Mouse (Mus musculus): ENCODE measurements around the gene Defb28. TPM values are rescaled to one million over a fixed set of nuclear protein-coding genes. Genes with fewer than 3 reads are reported as not detected.

Defb28 gene
- not detected for total RNA-seq (2021)
- long read RNA-seq, experiment 1, result 0 reads
- long read RNA-seq, experiment 2, result 0 reads

DNA sequence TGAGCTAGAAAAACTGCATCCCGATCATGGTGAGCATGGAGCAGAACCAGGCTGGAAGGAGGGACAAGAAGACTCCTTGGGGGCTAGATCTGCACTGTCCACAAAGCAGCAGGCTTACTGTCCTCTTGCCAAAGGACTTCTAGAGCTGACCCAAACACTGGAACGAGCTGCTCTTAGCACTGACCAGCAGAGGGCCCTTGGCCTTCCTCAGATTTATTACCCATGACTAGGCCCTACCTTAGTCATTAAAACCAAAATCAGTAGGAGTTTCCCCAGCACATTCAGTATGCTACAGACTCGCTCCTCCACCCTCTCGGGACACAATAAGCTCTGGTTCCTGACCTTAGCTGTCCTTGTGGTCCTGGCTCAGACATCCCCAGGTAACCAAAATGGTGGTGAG is at the start of gene Defb28:
Gene Defb28 (plus strand): TSS at position 275 of the 400 bp plus-strand sequence.
- no peak within 1 kb of the TSS for H3K27ac ChIP-seq
- TF ChIP-seq CTCF (conservative IDR thresholded peaks at IDR 0.05), result no peak; the same call in 1 of the 2 replicates
- no peak within 1 kb of the TSS for H3K4me3 ChIP-seq
- no peak for DNase-seq (ENCODE audit: low spot score in 2 of 2)

DNA sequence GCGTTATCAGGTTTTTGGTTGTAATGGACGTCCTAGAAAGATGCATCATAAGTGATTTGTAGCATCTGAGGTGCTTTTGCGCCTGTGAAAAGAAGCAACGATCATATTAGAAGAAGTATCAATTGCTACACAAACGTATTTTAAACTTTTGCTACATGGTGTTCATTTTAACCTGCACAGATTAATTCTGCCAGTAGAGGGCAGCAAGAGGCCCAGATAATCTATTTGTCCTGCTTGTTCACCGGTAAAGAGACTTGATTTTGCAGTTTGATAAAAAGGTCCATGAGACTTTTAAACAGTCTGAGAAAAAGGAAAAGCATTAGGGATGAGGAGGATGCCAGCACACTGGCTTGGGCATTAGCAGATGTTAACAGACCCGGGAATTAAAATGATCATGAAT is 47.1 kb upstream of the Defb28 start:
- Histone ChIP-seq H3K27ac (no peak overlapping the region), H3K4me3 (no peak overlapping the region)
- peak; percentile 96 for TF ChIP-seq CTCF (conservative IDR thresholded peaks at IDR 0.05)
- peak; percentile 41 to 74 for DNase-seq (ENCODE audit: low spot score in 2 of 2)

DNA sequence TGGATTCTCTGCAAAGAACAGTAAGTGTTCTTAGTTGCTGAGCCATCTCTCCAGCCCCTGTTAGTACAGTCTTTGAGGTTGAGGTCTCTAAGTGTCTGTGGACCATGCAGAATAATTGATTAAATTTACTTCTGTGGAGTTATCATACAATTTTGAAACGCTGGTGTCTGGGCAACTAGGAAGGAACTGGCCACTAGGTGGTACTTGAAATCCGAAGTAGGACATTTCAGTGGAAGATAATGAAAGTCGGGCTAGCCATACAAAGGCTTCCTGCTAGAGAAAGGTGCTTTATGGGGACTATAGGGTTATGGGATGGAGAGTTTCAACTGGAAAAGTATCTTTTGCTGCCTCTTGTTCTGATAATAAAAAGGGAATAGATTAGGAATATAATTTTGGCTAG is 45.6 kb upstream of the Defb28 start:
- TF ChIP-seq CTCF (conservative IDR thresholded peaks at IDR 0.05), result peak; percentile 67
- no peak overlapping the region for H3K4me3 ChIP-seq
- DNase-seq (ENCODE audit: low spot score in 2 of 2), result no peak
- no peak overlapping the region for H3K27ac ChIP-seq

DNA sequence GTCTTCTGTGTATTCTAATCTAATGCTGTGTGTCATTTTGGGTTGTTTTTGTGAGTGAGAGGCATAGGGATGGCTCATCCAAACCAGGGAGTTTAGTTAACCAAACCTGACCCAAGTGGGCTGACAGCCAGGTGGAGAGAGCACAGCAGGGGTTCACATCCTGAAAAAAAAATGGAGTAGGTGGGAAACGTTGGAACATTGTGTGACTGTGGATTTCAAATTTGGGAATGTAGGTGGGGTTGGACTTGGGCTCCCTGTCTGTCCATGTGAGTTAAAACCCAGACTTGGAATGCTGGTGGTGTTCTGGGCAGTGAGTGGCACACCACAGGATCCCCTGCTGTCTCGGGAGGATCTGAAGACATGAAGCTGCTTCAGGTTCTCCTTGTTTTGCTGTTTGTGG is 41.3 kb upstream of the Defb28 start, which contains the start of gene Defb20:
Gene Defb20 (plus strand): TSS at position 301 of the 400 bp plus-strand sequence.
- no peak for TF ChIP-seq CTCF (conservative IDR thresholded peaks at IDR 0.05)
- no peak within 1 kb of the TSS for H3K27ac ChIP-seq
- no peak for DNase-seq (ENCODE audit: low spot score in 2 of 2)
- H3K4me3 ChIP-seq, result no peak within 1 kb of the TSS

DNA sequence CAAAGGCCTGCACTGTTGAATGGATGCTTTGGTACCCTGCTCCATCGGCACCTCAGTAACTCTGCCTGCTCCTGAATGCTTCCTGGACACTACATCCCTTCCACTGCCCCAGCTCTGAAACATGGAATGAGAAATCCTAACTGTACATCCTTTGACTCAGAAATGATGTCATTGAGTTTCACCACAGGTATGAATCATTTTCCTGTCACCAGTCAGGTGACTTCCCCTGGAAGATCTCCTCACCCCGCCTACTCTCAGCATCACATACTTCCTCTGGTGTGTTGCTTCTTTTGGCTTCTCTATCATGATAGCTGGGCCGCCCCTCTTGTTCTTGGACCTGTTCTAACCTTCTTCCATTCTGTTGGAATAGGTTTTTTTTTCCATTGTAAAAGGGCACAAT is 37.2 kb upstream of the Defb28 start:
- no peak for DNase-seq (ENCODE audit: low spot score in 2 of 2)
- Histone ChIP-seq H3K27ac (no peak overlapping the region), H3K4me3 (no peak overlapping the region)
- TF ChIP-seq CTCF (conservative IDR thresholded peaks at IDR 0.05), result no peak

DNA sequence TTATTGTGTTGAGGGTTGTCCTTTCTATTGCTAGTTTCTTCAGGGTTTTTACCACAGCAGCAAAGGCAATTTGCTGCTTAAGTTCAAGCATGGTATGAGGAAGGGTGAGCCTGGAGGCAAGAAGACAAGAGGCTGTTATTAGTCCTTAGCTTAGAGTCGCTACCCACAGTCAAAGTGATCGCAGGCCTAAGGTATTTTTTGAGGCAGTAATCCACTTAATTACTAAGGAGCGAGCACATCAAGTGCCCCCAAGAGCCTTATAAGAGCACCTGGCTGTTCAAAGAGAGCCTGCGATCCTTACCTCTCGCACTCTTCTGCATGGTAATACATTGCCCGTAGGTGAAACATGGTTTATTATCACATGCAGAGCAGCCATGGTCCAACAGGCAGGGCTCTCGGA is 36.3 kb upstream of the Defb28 start:
- H3K27ac ChIP-seq, result no peak overlapping the region
- no peak for DNase-seq (ENCODE audit: low spot score in 2 of 2)
- no peak for TF ChIP-seq CTCF (conservative IDR thresholded peaks at IDR 0.05)
- H3K4me3 ChIP-seq, result no peak overlapping the region

DNA sequence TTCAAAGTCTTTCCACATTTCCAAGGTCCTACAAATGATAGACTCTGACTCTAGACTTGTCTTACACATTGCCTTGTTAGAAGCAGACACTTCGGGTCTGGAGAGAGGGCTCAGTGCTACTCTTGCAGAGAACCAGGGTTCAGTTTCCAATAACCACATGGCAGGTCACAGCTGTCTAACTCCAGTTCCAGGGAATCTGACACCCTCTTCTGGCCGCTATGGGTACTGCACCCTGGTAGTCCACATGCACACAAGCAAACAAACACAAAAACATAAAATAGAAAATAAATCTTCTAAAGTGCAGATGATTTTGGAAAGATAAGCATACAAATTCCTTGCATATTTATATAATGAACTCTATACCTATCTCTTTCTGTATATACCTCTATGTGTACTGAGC is 31.0 kb upstream of the Defb28 start:
- Histone ChIP-seq H3K4me3 (no peak overlapping the region), H3K27ac (no peak overlapping the region)
- DNase-seq (ENCODE audit: low spot score in 2 of 2), result no peak
- TF ChIP-seq CTCF (conservative IDR thresholded peaks at IDR 0.05), result peak; percentile 63

DNA sequence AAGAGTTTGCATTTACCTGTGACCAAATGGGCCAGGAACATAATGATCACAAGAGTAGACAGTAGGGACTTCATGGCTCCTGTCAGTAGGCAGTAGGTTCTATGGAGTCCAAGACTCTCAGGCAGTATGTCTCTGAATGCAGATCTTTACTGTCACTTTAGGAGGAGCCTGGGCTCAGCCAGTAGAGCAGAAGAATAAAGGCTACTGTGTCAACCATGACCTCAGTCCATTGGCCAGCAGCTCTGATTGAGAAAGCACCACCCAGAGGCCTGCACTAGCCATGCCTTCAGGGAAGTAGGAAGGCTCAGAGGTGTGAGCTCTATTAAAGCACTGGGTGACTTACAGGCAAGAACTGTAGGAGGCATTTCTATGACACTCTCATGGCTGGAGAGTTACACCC is 28.0 kb upstream of the Defb28 start, which contains the start of gene Defb22:
Gene Defb22 (minus strand): TSS at position 101 of the 400 bp plus-strand sequence.
- H3K4me3 ChIP-seq, result no peak within 1 kb of the TSS
- no peak within 1 kb of the TSS for H3K27ac ChIP-seq
- DNase-seq (ENCODE audit: low spot score in 2 of 2), result no peak
- no peak for TF ChIP-seq CTCF (conservative IDR thresholded peaks at IDR 0.05)

DNA sequence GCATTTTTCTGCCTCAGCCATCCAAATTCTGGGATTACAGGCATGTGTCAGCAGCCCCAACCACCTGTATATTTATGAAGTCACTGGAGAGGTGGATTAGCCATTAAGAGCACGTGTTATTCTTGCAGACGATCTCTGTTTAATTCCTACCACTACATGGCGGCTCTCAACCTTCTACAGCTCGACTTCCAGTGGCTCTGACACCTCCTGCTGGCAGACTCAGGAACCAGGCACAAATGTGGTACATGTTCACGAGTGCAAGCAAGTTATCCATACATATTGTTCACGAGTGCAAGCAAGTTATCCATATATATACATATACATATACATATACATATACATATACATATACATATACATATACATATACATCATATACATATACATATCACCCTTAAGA is 24.9 kb upstream of the Defb28 start:
- TF ChIP-seq CTCF (conservative IDR thresholded peaks at IDR 0.05), result no peak
- Histone ChIP-seq H3K27ac (no peak overlapping the region), H3K4me3 (no peak overlapping the region)
- DNase-seq (ENCODE audit: low spot score in 2 of 2), result no peak

DNA sequence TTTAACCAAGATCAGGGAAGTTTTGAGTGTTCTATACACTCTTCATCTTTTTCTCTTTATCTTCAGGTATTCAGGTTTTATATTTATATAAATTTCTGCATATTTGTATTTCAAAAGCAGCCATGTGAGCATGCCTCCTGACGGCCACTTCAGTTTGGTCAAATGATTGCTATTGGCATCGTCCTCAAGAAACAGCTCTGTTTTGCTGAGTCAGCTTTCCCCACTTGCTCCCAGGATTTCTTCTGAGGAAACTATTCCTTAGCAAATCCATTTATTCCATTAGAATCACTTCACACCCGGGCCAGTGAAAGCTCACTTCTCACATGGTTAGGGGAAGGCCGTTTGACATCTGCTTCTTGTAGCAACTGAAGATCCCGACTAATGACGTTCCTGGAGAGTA is 20.0 kb upstream of the Defb28 start:
- no peak overlapping the region for H3K4me3 ChIP-seq

DNA sequence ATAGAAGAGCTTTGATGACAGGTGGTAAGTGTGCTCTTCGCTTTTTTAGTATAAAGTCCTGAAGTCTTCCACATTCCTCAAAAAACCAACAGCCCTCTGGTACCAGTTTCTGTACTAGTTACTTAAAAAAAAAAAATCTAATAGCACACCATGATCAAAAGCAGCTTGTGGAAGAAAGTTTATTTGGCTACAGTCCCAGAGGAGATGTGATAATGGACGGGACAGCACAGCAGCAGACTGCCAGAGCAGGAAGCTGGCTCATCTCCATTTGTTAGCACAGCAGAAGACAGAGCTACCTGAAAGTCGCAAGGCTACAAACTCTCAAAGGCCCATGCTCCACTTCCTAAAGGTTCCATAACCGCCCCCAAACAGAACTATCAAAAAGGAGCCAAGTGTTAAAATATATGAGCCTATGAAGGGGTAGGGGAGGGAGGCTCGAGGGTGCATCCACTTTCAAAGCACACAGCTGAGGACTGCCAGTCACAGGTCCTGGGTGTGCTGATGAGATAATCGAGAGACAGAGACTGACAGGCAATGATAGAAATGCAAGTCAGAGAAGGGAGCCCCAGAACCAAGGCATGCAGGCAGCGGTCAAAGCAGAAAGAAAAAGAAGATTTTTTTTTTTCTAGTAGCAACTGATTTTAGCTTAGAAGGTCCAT is 17.7 kb upstream of the Defb28 start:
- Histone ChIP-seq H3K4me3 (no peak overlapping the region), H3K27ac (no peak overlapping the region)
- no peak for TF ChIP-seq CTCF (conservative IDR thresholded peaks at IDR 0.05)
- DNase-seq (ENCODE audit: low spot score in 2 of 2), result no peak

More for the DNA sequence above, 20.0 kb upstream of the Defb28 start:
- H3K27ac ChIP-seq, result no peak overlapping the region
- DNase-seq (ENCODE audit: low spot score in 2 of 2), result no peak
- no peak for TF ChIP-seq CTCF (conservative IDR thresholded peaks at IDR 0.05)

DNA sequence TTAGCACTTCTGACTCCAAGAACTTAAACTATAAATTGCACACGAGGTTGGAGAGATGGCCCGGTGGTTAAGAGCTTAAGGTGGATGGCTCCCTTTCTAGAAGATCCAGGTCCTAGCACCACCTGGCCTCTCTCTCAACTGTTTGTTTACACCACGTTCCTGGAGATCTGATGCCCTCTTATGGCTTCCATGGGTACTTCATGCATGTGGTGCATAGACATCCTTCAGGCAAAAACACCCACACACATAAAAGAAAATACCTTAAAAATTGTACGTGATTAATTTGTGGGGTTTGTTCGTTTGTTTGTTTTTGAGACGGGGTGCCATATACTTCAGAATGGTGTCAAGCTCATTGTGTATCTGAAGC is 17.2 kb upstream of the Defb28 start:
- no peak overlapping the region for H3K4me3 ChIP-seq
- H3K27ac ChIP-seq, result no peak overlapping the region
- TF ChIP-seq CTCF (conservative IDR thresholded peaks at IDR 0.05), result peak; percentile 39
- no peak for DNase-seq (ENCODE audit: low spot score in 2 of 2)

DNA sequence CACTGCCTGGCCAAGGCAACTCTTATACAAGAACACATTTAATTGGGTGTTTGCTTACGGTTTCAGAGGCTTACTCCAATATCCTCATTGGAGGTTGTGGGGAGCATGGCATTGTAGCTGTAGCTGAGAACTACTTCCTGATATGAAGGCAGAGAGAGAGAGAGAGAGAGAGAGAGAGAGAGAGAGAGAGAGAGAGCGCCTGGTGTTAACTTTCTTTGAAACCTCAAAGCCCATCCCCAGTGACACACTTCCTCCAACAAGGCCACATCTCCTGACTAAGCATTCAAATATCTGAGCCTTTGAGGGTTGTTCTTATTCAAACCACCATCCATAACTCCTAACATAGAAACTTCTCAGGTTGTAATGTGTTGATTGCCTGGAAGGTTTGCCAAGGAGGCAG is 14.1 kb upstream of the Defb28 start:
- H3K27ac ChIP-seq, result no peak overlapping the region
- DNase-seq (ENCODE audit: low spot score in 2 of 2), result no peak
- TF ChIP-seq CTCF (conservative IDR thresholded peaks at IDR 0.05), result no peak
- no peak overlapping the region for H3K4me3 ChIP-seq

DNA sequence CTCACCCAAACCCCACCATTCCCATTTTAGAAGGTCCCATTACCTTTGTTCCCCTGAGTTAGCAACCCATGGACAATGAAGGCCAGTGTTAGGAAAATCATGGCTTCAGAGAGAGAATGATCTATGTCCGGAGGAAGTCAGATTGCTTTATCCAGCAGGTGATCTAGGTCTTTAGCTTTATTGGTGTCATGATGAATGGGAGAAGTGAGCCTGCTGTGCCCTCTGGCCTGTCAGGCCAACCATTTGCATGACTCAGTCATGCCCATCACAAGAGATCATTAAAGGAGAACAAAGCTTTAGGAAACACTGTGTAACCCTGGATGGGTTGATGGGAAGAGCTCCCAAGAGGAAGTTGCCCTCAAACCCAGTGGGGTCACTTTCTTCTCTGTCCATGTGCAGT is 6.5 kb upstream of the Defb28 start, which contains the start of gene Defb26:
Gene Defb26 (minus strand): TSS at position 101 of the 400 bp plus-strand sequence.
- H3K27ac ChIP-seq, result no peak within 1 kb of the TSS
- no peak within 1 kb of the TSS for H3K4me3 ChIP-seq
- no peak for DNase-seq (ENCODE audit: low spot score in 2 of 2)
- no peak for TF ChIP-seq CTCF (conservative IDR thresholded peaks at IDR 0.05)

Data from layer of hippocampus, adult 2 months (tissue).